In genomic region chr2:17523791-17524190, GRCm38 (mm10) we compare ENCODE assay signal across 16 mouse cellular contexts.
DNase-seq lines count a peak whose midpoint lies in the region; ATAC-seq and TF ChIP-seq lines count a peak whose summit lies in the region.
"Had no signal": no experiment of that assay in that cellular context is flagged by ENCODE, and none has a peak within 500 bp of the region (broad histone marks: within the 10 kb centered on the region; RNA-seq: fewer than 3 reads in every experiment).

No protein-coding gene starts in this region.

- H3K9ac ChIP-seq in heart, postnatal 0 days (replicated peaks; ENCODE audit: low read depth, low read length) = no peak overlapping the region
- H3K9ac ChIP-seq: hindbrain, embryonic 15.5 days; limb, embryonic 12.5 days; midbrain, embryonic 13.5 days had no signal

- H3K36me3 ChIP-seq in kidney, adult 2 months (ENCODE audit: control insufficient read depth, insufficient read depth, low read length) = no peaks in the 10 kb centered on the region
- H3K36me3 ChIP-seq in embryonic facial prominence, embryonic 10.5 days (replicated peaks) = no peaks in the 10 kb centered on the region
- H3K36me3 ChIP-seq in heart, postnatal 0 days (replicated peaks; ENCODE audit: control insufficient read depth, insufficient read depth, low read length) = no peaks in the 10 kb centered on the region
- no peaks in the 10 kb centered on the region for H3K36me3 ChIP-seq in limb, embryonic 10.5 days
- H3K36me3 ChIP-seq: hindbrain, embryonic 15.5 days; limb, embryonic 12.5 days; midbrain, embryonic 13.5 days had no signal

- no peak overlapping the region for H3K4me3 ChIP-seq in kidney, adult 2 months (ENCODE audit: insufficient read depth, low read depth, low read length)
- H3K4me3 ChIP-seq in embryonic facial prominence, embryonic 10.5 days = no peak overlapping the region
- H3K4me3 ChIP-seq in heart, postnatal 0 days (ENCODE audit: low read depth, low read length) = no peak overlapping the region
- no peak overlapping the region for H3K4me3 ChIP-seq in limb, embryonic 10.5 days
- H3K4me3 ChIP-seq: hindbrain, embryonic 15.5 days; limb, embryonic 12.5 days; midbrain, embryonic 13.5 days had no signal

- H3K27me3 ChIP-seq in kidney, adult 2 months (replicated peaks; ENCODE audit: control insufficient read depth, insufficient read depth, low read length) = no peaks in the 10 kb centered on the region
- H3K27me3 ChIP-seq in embryonic facial prominence, embryonic 10.5 days (replicated peaks; ENCODE audit: low read depth, poor library complexity, severe bottlenecking) = no peaks in the 10 kb centered on the region
- H3K27me3 ChIP-seq in heart, postnatal 0 days (ENCODE audit: control insufficient read depth, insufficient read depth, low read length) = no peaks in the 10 kb centered on the region
- no peaks in the 10 kb centered on the region for H3K27me3 ChIP-seq in limb, embryonic 10.5 days (ENCODE audit: low read depth, poor library complexity, severe bottlenecking)
- H3K27me3 ChIP-seq: hindbrain, embryonic 15.5 days; limb, embryonic 12.5 days; midbrain, embryonic 13.5 days; Patski had no signal

- WGBS in kidney, adult 2 months = 26% methylated on average over 4 of the region's 4 CpGs
- whole genome bisulfite sequencing in embryonic facial prominence, embryonic 10.5 days = 9% methylated on average over 4 of the region's 4 CpGs
- 3% methylated on average over 4 of the region's 4 CpGs for WGBS in heart, postnatal 0 days
- 2% methylated on average over 4 of the region's 4 CpGs for WGBS in limb, embryonic 10.5 days

- no peak for TF ChIP-seq CTCF in kidney, adult 2 months (conservative IDR thresholded peaks at IDR 0.05; ENCODE audit: insufficient read depth, insufficient read length, low read depth, low read length)
- TF ChIP-seq CTCF in heart, postnatal 0 days (IDR thresholded peaks at IDR 0.05; ENCODE audit: low read depth) = no peak

- peak; percentile 13 for DNase-seq in kidney, adult 2 months
- no peak for DNase-seq in kidney, postnatal 10 days
- DNase-seq in embryonic facial prominence, embryonic 10.5 days (ENCODE audit: low spot score) = peak; percentile 48
- peak; percentile 94 for DNase-seq in heart, postnatal 0 days (ENCODE audit: low spot score)
- DNase-seq in limb, embryonic 10.5 days (ENCODE audit: low spot score) = no peak
- DNase-seq in urinary bladder, postnatal 14 days (ENCODE audit: low spot score) = no peak
- DNase-seq in retina, embryonic 14.5 days (ENCODE audit: low spot score) = no peak
- DNase-seq in layer of hippocampus, adult 8-10 months (ENCODE audit: low spot score in 2 of 2) = no peak
- DNase-seq: cerebellum, adult 9-11 months; layer of hippocampus, adult 9-11 months; lung, postnatal 14 days had no signal

- no peak overlapping the region for H3K27ac ChIP-seq in kidney, adult 2 months (ENCODE audit: insufficient read depth, low read depth, low read length)
- peak overlapping the region; percentile 40; the same call in 1 of the 2 replicates for H3K27ac ChIP-seq in embryonic facial prominence, embryonic 10.5 days (replicated peaks)
- H3K27ac ChIP-seq in heart, postnatal 0 days (ENCODE audit: low read depth) = peak overlapping the region; percentile 75
- H3K27ac ChIP-seq in limb, embryonic 10.5 days = 0 out of 2 replicates have a peak overlapping the region, but pooled peaks have one; percentile 16
- H3K27ac ChIP-seq: hindbrain, embryonic 15.5 days; limb, embryonic 12.5 days; midbrain, embryonic 13.5 days had no signal

- H3K4me2 ChIP-seq in heart, postnatal 0 days (ENCODE audit: low read depth, low read length) = peak overlapping the region; percentile 21; the same call in 1 of the 2 replicates
- H3K4me2 ChIP-seq: hindbrain, embryonic 15.5 days; limb, embryonic 12.5 days; midbrain, embryonic 13.5 days had no signal

- no peaks in the 10 kb centered on the region for H3K9me3 ChIP-seq in embryonic facial prominence, embryonic 10.5 days
- no peaks in the 10 kb centered on the region for H3K9me3 ChIP-seq in heart, postnatal 0 days (replicated peaks; ENCODE audit: control insufficient read depth, low read length)
- H3K9me3 ChIP-seq in limb, embryonic 10.5 days (replicated peaks) = no peaks in the 10 kb centered on the region
- H3K9me3 ChIP-seq: hindbrain, embryonic 15.5 days; limb, embryonic 12.5 days; midbrain, embryonic 13.5 days had no signal

- TF ChIP-seq POLR2A in kidney, adult 2 months (IDR thresholded peaks at IDR 0.05; ENCODE audit: low read depth, low read length) = no peak

- peak; percentile 96 for ATAC-seq in heart, postnatal 0 days (ENCODE audit: insufficient read depth, low read depth)
- ATAC-seq: CD4-positive, CD25-positive, alpha-beta regulatory T cell, adult 4 months; midbrain, embryonic 13.5 days; Patski had no signal

- peak; percentile 88 for TF ChIP-seq EP300 in heart, postnatal 0 days (IDR thresholded peaks at IDR 0.05; ENCODE audit: low read depth)

- H3K4me1 ChIP-seq in kidney, adult 2 months (ENCODE audit: control insufficient read depth, insufficient read depth, low read length) = no peaks in the 10 kb centered on the region
- peaks cover 34% of the 10 kb centered on the region for H3K4me1 ChIP-seq in embryonic facial prominence, embryonic 10.5 days
- peaks cover 9% of the 10 kb centered on the region for H3K4me1 ChIP-seq in heart, postnatal 0 days (ENCODE audit: control insufficient read depth, insufficient read depth)
- H3K4me1 ChIP-seq in limb, embryonic 10.5 days = peaks cover 31% of the 10 kb centered on the region

Comparison
In these comparisons a context has a peak if more than half of its experiments do, and no peak if none do; other contexts are left out.
1. DNase-seq: peak in kidney, adult 2 months (single experiment), embryonic facial prominence, embryonic 10.5 days (single experiment) and heart, postnatal 0 days (single experiment); none in kidney, postnatal 10 days (single experiment), limb, embryonic 10.5 days (single experiment), urinary bladder, postnatal 14 days (single experiment), retina, embryonic 14.5 days (single experiment) and layer of hippocampus, adult 8-10 months (0 of 2).